Mouse (Mus musculus) kidney, embryonic 16.5 days (tissue): ENCODE results near the gene Sdhd. TPM values are rescaled to one million over a fixed set of nuclear protein-coding genes. Genes with fewer than 3 reads are reported as not detected.

Experiments used
- ATAC-seq: fragments of 200-750 bp; cut with Nextera tagmentation; 2 replicates; pipeline ENCODE4 v1.8.0; 2017; ENCODE audit warnings: moderate TSS enrichment; ENCODE audit not compliant: low FRiP score, low TSS enrichment
- H3K27ac ChIP-seq: fragments of 300-500 bp; sonication (generic); 2 replicates; pipeline ENCODE4 v1.5.1; 2014; ENCODE audit warnings: low read length
- H3K27me3 ChIP-seq: fragments of 300-500 bp; sonication (generic); 2 replicates; pipeline ENCODE4 v1.6.1; 2014; ENCODE audit warnings: low read length, control low read depth, mixed read lengths; ENCODE audit not compliant: insufficient read depth
- H3K36me3 ChIP-seq: fragments of 300-500 bp; sonication (generic); 2 replicates; pipeline ENCODE4 v1.6.1; 2014; ENCODE audit warnings: low read length, control low read depth, mixed read lengths; ENCODE audit not compliant: insufficient read depth
- H3K4me1 ChIP-seq: fragments of 300-500 bp; sonication (generic); 2 replicates; pipeline ENCODE4 v1.6.1; 2014; ENCODE audit warnings: low read length, control low read depth, mixed read lengths; ENCODE audit not compliant: insufficient read depth
- H3K4me2 ChIP-seq: fragments of 300-500 bp; sonication (generic); replicated peaks from 2 replicates; pipeline ENCODE4 v1.6.1; 2014; ENCODE audit warnings: low read depth, low read length
- H3K4me3 ChIP-seq: fragments of 300-500 bp; sonication (generic); 2 replicates; pipeline ENCODE4 v1.5.1; 2014; ENCODE audit warnings: mild to moderate bottlenecking, low read length
- H3K9ac ChIP-seq: fragments of 300-500 bp; sonication (generic); replicated peaks from 2 replicates; pipeline ENCODE4 v1.6.1; 2014; ENCODE audit warnings: low read length
- H3K9me3 ChIP-seq: fragments of 300-500 bp; sonication (generic); 2 replicates; pipeline ENCODE4 v1.6.1; 2016; ENCODE audit warnings: low read length, control low read depth
- WGBS: fragments of 180-500 bp; shearing (Covaris S2); extraction: QIAGEN DNeasy Blood & Tissue Kit; methylation state at CpG from one replicate; pipeline ENCODE4 v1.1.7; 2014; 5-methylcytosine and 5-hydroxymethylcytosine counted together
- polyA plus RNA-seq: library from polyadenylated mRNA; unstranded; fragments of >200 nt; fragmentation: Nextera tagmentation; extraction: Ambion mirVana; gene quantifications from 2 replicates; pipeline ENCODE4 v1.2.1, GENCODE M21; 2015

The Sdhd gene
- polyA plus RNA-seq, 1 experiment from 2014 or later = 453 TPM

DNA sequence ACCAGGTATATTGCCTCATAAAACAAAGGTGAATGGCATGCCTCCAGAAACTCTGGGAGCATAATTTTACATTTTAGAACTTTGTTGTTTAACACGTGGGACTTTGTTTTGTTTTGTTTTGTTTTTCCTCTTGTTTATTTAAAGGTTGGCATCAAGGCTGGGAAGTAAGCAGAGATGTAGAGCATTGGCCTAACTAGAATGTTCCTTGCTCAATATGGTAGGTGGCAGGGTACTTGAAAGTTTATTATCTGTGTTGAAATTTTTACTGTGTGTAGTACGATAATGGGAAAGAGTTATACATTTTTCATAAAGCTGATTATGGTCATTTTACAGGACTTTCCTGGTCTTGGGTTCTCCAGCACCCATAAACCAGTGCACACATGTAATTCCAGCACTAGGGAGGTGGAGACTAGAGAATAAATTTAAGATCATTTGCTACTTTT, 41.7 kb downstream of the Sdhd start:
- Histone ChIP-seq H3K9ac (no peak overlapping the region), H3K27me3 (no peaks in the 10 kb centered on the region), H3K9me3 (no peaks in the 10 kb centered on the region), H3K27ac (no peak overlapping the region), H3K36me3 (no peaks in the 10 kb centered on the region), H3K4me2 (no peak overlapping the region), H3K4me1 (no peaks in the 10 kb centered on the region), H3K4me3 (no peak overlapping the region)
- 80% methylated on average over 2 of the region's 2 CpGs for WGBS
- no peak for ATAC-seq

GRCm38 (mm10) chr9:50561145-50561917, 42.3 kb downstream of the Sdhd start, which contains the start of gene Tex12:
Gene Tex12 (minus strand): TSS chr9:50561325.
- no peaks in the 10 kb centered on the region for H3K4me1 ChIP-seq
- H3K4me2 ChIP-seq = no peak within 1 kb of the TSS
- H3K9me3 ChIP-seq = no peaks in the 10 kb centered on the region
- no peak within 1 kb of the TSS for H3K27ac ChIP-seq
- no peak for ATAC-seq
- 90% methylated on average over 38 of the region's 38 CpGs for WGBS
- no peak within 1 kb of the TSS for H3K4me3 ChIP-seq
- H3K36me3 ChIP-seq = no peaks in the 10 kb centered on the region
- no peaks in the 10 kb centered on the region for H3K27me3 ChIP-seq
- no peak within 1 kb of the TSS for H3K9ac ChIP-seq

DNA sequence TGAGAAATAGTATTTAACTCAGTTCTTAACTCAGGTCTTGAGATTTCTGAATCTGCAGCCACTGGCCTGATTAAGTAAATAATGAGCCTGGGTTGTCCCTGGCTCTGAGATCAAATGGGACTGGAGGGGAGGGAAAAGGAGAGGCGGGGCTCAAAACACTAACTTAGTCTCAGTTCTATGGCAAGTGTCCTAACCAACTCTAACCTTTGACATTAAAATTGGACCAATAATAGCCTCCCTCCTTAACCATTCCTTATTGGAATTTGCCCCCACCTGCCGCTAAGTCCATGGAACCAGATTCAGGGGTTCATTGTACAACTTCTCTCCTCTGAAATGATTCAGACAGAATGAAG, 48.5 kb downstream of the Sdhd start, which contains the start of gene Bco2:
Gene Bco2 (minus strand): TSS at position 88 of the 353 bp plus-strand sequence.
- Histone ChIP-seq H3K9ac (no peak within 1 kb of the TSS), H3K36me3 (no peaks in the 10 kb centered on the region), H3K9me3 (no peaks in the 10 kb centered on the region), H3K27ac (no peak within 1 kb of the TSS), H3K4me1 (no peaks in the 10 kb centered on the region), H3K4me3 (no peak within 1 kb of the TSS), H3K4me2 (peak within 1 kb of the TSS; percentile 13; the same call in 1 of the 2 replicates), H3K27me3 (no peaks in the 10 kb centered on the region)
- whole genome bisulfite sequencing = 31% methylated on average over 2 of the region's 2 CpGs
- ATAC-seq = no peak

GRCm38 (mm10) chr9:50554241-50555093, 49.1 kb downstream of the Sdhd start, which contains the start of gene Il18:
Gene Il18 (plus strand): TSS chr9:50554827.
- Histone ChIP-seq H3K4me1 (no peaks in the 10 kb centered on the region), H3K27me3 (no peaks in the 10 kb centered on the region), H3K4me2 (peak within 1 kb of the TSS; percentile 13; the same call in 1 of the 2 replicates), H3K9me3 (no peaks in the 10 kb centered on the region), H3K27ac (no peak within 1 kb of the TSS), H3K36me3 (no peaks in the 10 kb centered on the region), H3K9ac (no peak within 1 kb of the TSS), H3K4me3 (no peak within 1 kb of the TSS)
- WGBS = 35% methylated on average over 12 of the region's 12 CpGs
- no peak for ATAC-seq

DNA sequence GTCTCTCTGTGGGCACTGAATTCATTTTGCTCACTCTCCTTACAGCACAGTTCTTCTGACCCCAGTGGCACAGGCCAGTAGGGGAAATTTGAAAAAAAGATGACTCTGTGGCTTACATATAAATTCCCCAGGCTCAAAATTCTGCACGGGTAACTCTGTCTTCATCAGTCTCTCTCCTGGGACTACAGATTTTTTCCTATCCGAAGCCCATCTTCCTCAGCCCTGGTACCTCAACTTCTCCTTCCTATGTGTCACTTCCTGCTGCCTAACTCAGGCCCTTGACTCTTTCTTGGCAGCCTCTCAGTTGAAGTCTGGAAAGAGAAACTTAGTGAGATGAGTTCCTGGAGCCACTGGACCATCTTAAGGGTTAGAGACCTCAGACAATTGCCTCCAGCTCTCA, 50.1 kb downstream of the Sdhd start:
- no peaks in the 10 kb centered on the region for H3K36me3 ChIP-seq
- H3K9ac ChIP-seq = no peak overlapping the region
- H3K4me2 ChIP-seq = no peak overlapping the region
- no peaks in the 10 kb centered on the region for H3K27me3 ChIP-seq
- no peak overlapping the region for H3K27ac ChIP-seq
- no peak for ATAC-seq
- 75% methylated on average over 2 of the region's 2 CpGs for WGBS
- H3K4me1 ChIP-seq = no peaks in the 10 kb centered on the region
- no peak overlapping the region for H3K4me3 ChIP-seq
- no peaks in the 10 kb centered on the region for H3K9me3 ChIP-seq

GRCm38 (mm10) chr9:50552206-50552605, 51.4 kb downstream of the Sdhd start:
- Histone ChIP-seq H3K4me3 (no peak overlapping the region), H3K9ac (no peak overlapping the region), H3K4me2 (no peak overlapping the region), H3K27me3 (no peaks in the 10 kb centered on the region), H3K27ac (no peak overlapping the region), H3K36me3 (no peaks in the 10 kb centered on the region), H3K4me1 (no peaks in the 10 kb centered on the region), H3K9me3 (no peaks in the 10 kb centered on the region)
- WGBS = 79% methylated on average over 5 of the region's 5 CpGs
- no peak for ATAC-seq

GRCm38 (mm10) chr9:50548936-50549335, 54.7 kb downstream of the Sdhd start:
- Histone ChIP-seq H3K4me3 (no peak overlapping the region), H3K4me1 (no peaks in the 10 kb centered on the region), H3K27ac (no peak overlapping the region), H3K4me2 (no peak overlapping the region), H3K9me3 (no peaks in the 10 kb centered on the region), H3K27me3 (no peaks in the 10 kb centered on the region), H3K9ac (no peak overlapping the region), H3K36me3 (no peaks in the 10 kb centered on the region)
- no peak for ATAC-seq
- WGBS = 78% methylated on average over 4 of the region's 4 CpGs

DNA sequence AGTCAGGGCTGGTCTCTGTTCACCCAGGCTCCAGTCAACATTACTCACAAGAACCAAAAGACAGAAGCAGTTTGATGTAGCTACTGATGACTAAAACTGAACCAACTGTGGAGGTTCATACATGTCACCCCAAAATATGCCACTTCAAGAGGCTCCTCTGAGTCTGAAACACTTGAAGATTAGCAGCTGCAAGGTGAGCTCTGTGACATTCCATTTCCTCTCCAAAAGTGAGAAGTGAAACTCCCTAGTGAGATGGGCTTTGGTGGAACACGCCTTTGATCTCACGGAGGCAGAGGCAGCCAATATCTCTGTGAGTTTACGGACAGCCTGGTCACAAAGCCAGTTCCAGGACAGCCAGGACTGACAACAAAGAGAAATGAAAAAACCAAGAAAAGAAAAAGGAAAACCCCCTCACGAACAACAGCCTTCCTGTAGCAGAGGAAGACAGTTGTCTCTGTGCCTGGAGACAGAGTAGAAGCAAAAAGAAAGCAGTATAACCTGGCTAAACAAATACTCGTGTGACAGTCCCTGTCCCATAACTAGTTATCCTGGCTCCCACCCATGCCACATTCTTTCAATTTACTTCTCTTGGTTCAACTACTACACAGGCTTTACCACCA, 55.6 kb downstream of the Sdhd start:
- Histone ChIP-seq H3K4me1 (no peaks in the 10 kb centered on the region), H3K4me3 (no peak overlapping the region), H3K36me3 (no peaks in the 10 kb centered on the region), H3K9me3 (no peaks in the 10 kb centered on the region), H3K27me3 (no peaks in the 10 kb centered on the region), H3K27ac (no peak overlapping the region), H3K4me2 (no peak overlapping the region), H3K9ac (no peak overlapping the region)
- 37% methylated on average over 5 of the region's 5 CpGs for WGBS
- no peak for ATAC-seq
